Mouse (Mus musculus): ENCODE data around the gene Rbms2. TPM values are rescaled to one million over a fixed set of nuclear protein-coding genes. Genes with fewer than 3 reads are reported as not detected.
A peak's percentile ranks its signal among the peaks of the same experiment; 100 is the strongest.

Rbms2 gene
- polyA plus RNA-seq, 1 experiment from 2014 or later = 19.5 TPM

- no peak overlapping the region for H3K27ac ChIP-seq (ENCODE audit: low read depth, low read length)
- DNase-seq (ENCODE audit: low spot score) (no peak), ATAC-seq (ENCODE audit: low FRiP score) (no peak)
- H3K4me1 ChIP-seq (replicated peaks; ENCODE audit: control insufficient read depth, insufficient read depth, low read length) = 0 out of 2 replicates have a peak, but pooled peaks cover 2% of the 10 kb centered on the region
- no peaks in the 10 kb centered on the region for H3K27me3 ChIP-seq (ENCODE audit: control insufficient read depth, insufficient read depth, low read length)
- peak overlapping the region; percentile 92 for H3K4me2 ChIP-seq (replicated peaks; ENCODE audit: low read depth, low read length)
- peaks cover 24% of the 10 kb centered on the region for H3K36me3 ChIP-seq (ENCODE audit: control insufficient read depth, insufficient read depth, low read length)
- peak overlapping the region; percentile 99 for H3K4me3 ChIP-seq (ENCODE audit: low read depth, low read length)
- peak overlapping the region; percentile 90 for H3K9ac ChIP-seq (ENCODE audit: low read depth, low read length)
- no peaks in the 10 kb centered on the region for H3K9me3 ChIP-seq (ENCODE audit: control insufficient read depth, low read length)
- whole genome bisulfite sequencing = 8% methylated on average over 3 of the region's 3 CpGs
Measured at GRCm38 (mm10) chr10:128084160-128084559, 95.9 kb downstream of the Rbms2 start.

DNA sequence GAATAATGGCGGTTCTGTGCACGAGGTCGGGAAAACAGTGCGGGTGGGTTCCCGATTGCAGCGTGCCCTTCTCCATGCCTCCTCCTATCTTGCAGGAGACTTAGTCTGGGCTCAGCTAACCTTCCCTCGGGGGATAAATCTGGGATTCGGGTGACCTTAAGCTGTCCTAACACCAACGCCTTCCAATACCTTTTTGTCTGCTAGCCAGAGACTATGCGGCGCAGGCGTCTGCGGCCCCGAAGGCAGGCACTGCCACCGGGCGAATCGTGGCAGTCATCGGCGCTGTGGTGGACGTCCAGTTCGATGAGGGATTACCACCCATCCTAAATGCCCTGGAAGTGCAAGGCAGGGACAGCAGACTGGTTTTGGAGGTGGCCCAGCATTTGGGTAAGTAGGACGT is 96.4 kb downstream of the Rbms2 start:
- peak overlapping the region; percentile 90 for H3K9ac ChIP-seq (ENCODE audit: low read depth, low read length)
- ATAC-seq (ENCODE audit: low FRiP score) (peak; percentile 3; the same call in 1 of the 2 replicates), DNase-seq (ENCODE audit: low spot score) (no peak)
- H3K27ac ChIP-seq (ENCODE audit: low read depth, low read length) = peak overlapping the region; percentile 56
- 0 out of 2 replicates have a peak, but pooled peaks cover 2% of the 10 kb centered on the region for H3K4me1 ChIP-seq (replicated peaks; ENCODE audit: control insufficient read depth, insufficient read depth, low read length)
- whole genome bisulfite sequencing = under 1% methylated on average over 22 of the region's 22 CpGs
- H3K4me2 ChIP-seq (replicated peaks; ENCODE audit: low read depth, low read length) = peak overlapping the region; percentile 92
- H3K36me3 ChIP-seq (ENCODE audit: control insufficient read depth, insufficient read depth, low read length) = peaks cover 23% of the 10 kb centered on the region
- peak overlapping the region; percentile 99 for H3K4me3 ChIP-seq (ENCODE audit: low read depth, low read length)
- H3K9me3 ChIP-seq (ENCODE audit: control insufficient read depth, low read length) = no peaks in the 10 kb centered on the region
- no peaks in the 10 kb centered on the region for H3K27me3 ChIP-seq (ENCODE audit: control insufficient read depth, insufficient read depth, low read length)

DNA sequence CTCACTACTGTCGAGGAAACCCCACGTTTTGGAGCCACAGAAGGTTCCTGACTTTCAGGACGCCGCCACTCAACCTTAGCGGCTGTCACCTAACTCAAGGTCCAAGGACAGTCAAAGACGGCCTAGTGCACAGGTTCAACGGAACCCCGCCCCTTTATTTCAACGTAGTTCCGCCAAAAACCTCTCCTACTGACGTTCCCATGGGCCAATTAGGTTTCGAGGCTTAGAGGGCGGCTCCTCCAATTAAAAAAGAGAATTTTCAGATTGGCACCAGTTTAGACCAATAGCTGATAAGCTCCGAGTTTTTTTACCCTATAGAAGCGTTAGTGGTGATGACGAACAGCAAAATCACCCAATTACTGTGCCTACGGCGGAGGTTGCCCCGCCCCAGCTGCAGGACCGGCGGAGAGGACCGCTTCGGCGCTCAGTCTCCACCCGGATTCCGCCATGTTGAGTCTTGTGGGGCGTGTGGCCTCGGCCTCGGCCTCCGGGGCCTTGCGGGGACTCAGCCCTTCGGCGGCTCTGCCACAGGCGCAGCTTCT is 97.1 kb downstream of the Rbms2 start, which contains the start of gene Atp5b:
Atp5b (plus strand) TSS at position 394 of the 542 bp plus-strand sequence.
- Histone ChIP-seq H3K9ac (ENCODE audit: low read depth, low read length) (peak within 1 kb of the TSS; percentile 90), H3K4me3 (ENCODE audit: low read depth, low read length) (peak within 1 kb of the TSS; percentile 99), H3K27me3 (ENCODE audit: control insufficient read depth, insufficient read depth, low read length) (no peaks in the 10 kb centered on the region), H3K4me1 (replicated peaks; ENCODE audit: control insufficient read depth, insufficient read depth, low read length) (0 out of 2 replicates have a peak, but pooled peaks cover 2% of the 10 kb centered on the region), H3K27ac (ENCODE audit: low read depth, low read length) (peak within 1 kb of the TSS; percentile 56), H3K9me3 (ENCODE audit: control insufficient read depth, low read length) (no peaks in the 10 kb centered on the region), H3K4me2 (replicated peaks; ENCODE audit: low read depth, low read length) (peak within 1 kb of the TSS; percentile 92), H3K36me3 (ENCODE audit: control insufficient read depth, insufficient read depth, low read length) (peaks cover 15% of the 10 kb centered on the region)
- under 1% methylated on average over 34 of the region's 34 CpGs for WGBS
- peak; percentile 97 for DNase-seq (ENCODE audit: low spot score)
- ATAC-seq (ENCODE audit: low FRiP score) = peak; percentile 99

- DNase-seq (ENCODE audit: low spot score) (no peak), ATAC-seq (ENCODE audit: low FRiP score) (peak; percentile 3)
- Histone ChIP-seq H3K4me3 (ENCODE audit: low read depth, low read length) (peak overlapping the region; percentile 99), H3K27ac (ENCODE audit: low read depth, low read length) (peak overlapping the region; percentile 53; the same call in 1 of the 2 replicates), H3K9ac (ENCODE audit: low read depth, low read length) (peak overlapping the region; percentile 70), H3K27me3 (ENCODE audit: control insufficient read depth, insufficient read depth, low read length) (no peaks in the 10 kb centered on the region), H3K9me3 (ENCODE audit: control insufficient read depth, low read length) (no peaks in the 10 kb centered on the region), H3K4me2 (replicated peaks; ENCODE audit: low read depth, low read length) (peak overlapping the region; percentile 58), H3K4me1 (replicated peaks; ENCODE audit: control insufficient read depth, insufficient read depth, low read length) (0 out of 2 replicates have a peak, but pooled peaks cover 2% of the 10 kb centered on the region), H3K36me3 (ENCODE audit: control insufficient read depth, insufficient read depth, low read length) (peaks cover 15% of the 10 kb centered on the region)
- 26% methylated on average over 9 of the region's 9 CpGs for WGBS
Measured at GRCm38 (mm10) chr10:128082477-128082808, 97.7 kb downstream of the Rbms2 start.

DNA sequence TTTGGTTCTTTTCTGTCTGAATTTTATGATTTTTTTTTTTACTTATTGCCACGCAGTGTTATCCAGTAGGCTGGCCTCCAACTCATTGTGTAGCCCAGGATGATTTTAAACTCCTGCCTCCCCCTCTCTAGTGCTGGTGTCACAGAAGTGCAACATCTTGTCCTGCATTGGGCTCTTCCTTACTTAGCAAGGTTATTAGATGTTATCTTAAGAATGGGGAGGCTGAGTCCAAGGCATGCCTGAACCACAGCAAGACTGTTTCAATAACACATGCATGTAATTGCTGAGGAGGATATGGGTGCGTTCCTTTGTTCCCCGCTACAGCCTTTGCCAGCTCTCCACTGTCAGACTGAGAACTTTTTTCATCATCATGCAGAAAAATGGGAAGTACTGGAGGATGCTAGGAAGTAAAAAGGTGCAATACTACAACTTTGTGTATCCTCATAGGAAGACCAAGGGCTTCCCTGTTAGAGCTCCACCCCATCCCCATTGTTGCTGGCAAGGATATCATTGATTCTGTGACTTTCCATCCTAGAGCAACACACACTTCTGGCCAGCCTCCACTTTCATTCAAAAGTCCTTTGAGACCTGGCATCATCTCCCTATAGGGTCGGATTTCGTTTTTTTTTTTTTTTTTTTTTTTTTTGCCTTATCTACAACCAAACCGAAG is 98.2 kb downstream of the Rbms2 start:
- Histone ChIP-seq H3K9ac (ENCODE audit: low read depth, low read length) (no peak overlapping the region; the same call in 1 of the 2 replicates), H3K4me3 (ENCODE audit: low read depth, low read length) (peak overlapping the region; percentile 99), H3K36me3 (ENCODE audit: control insufficient read depth, insufficient read depth, low read length) (peaks cover 15% of the 10 kb centered on the region), H3K9me3 (ENCODE audit: control insufficient read depth, low read length) (no peaks in the 10 kb centered on the region), H3K4me1 (replicated peaks; ENCODE audit: control insufficient read depth, insufficient read depth, low read length) (0 out of 2 replicates have a peak, but pooled peaks cover 2% of the 10 kb centered on the region), H3K27ac (ENCODE audit: low read depth, low read length) (no peak overlapping the region), H3K4me2 (replicated peaks; ENCODE audit: low read depth, low read length) (peak overlapping the region; percentile 58), H3K27me3 (ENCODE audit: control insufficient read depth, insufficient read depth, low read length) (no peaks in the 10 kb centered on the region)
- WGBS = 73% methylated on average over 6 of the region's 6 CpGs
- no peak for ATAC-seq (ENCODE audit: low FRiP score)
- no peak for DNase-seq (ENCODE audit: low spot score)

MicroRNAs within 50 kb of the gene (microRNA counts, 519-probe panel; counts per million panel counts)
- not detected for microRNA mmu-miR-677

Other genes starting within 250 kb of the Rbms2 start
- not detected in 2 replicates for gene Hsd17b6, start 172.7 kb downstream of the Rbms2 start, polyA plus RNA-seq (2014; fragmentation: Nextera tagmentation; extraction: Ambion mirVana)
- 87.8 and 88.3 TPM in 2 replicates for gene Prim1, start 165.1 kb downstream of the Rbms2 start, polyA plus RNA-seq (2014; fragmentation: Nextera tagmentation; extraction: Ambion mirVana)
- gene Naca, start 144.7 kb downstream of the Rbms2 start, polyA plus RNA-seq (2014; fragmentation: Nextera tagmentation; extraction: Ambion mirVana) = 858 and 879 TPM in 2 replicates
- 590 and 626 TPM in 2 replicates for gene Ptges3, start 121.3 kb downstream of the Rbms2 start, polyA plus RNA-seq (2014; fragmentation: Nextera tagmentation; extraction: Ambion mirVana)
- 2,416 and 2,461 TPM in 2 replicates for gene Atp5b, start 97.0 kb downstream of the Rbms2 start, polyA plus RNA-seq (2014; fragmentation: Nextera tagmentation; extraction: Ambion mirVana)
- 20.0 and 37.6 TPM in 2 replicates for gene Baz2a, start 88.7 kb downstream of the Rbms2 start, polyA plus RNA-seq (2014; fragmentation: Nextera tagmentation; extraction: Ambion mirVana)
- gene Gls2, start 14.2 kb upstream of the Rbms2 start, polyA plus RNA-seq (2014; fragmentation: Nextera tagmentation; extraction: Ambion mirVana) = 1.3 and 1.5 TPM in 2 replicates
- gene Spryd4, start 31.5 kb upstream of the Rbms2 start, polyA plus RNA-seq (2014; fragmentation: Nextera tagmentation; extraction: Ambion mirVana) = 25.2 and 31.1 TPM in 2 replicates
- 0.11 TPM in 1 of 2 replicates, not detected in the other for gene Mip, start 45.5 kb upstream of the Rbms2 start, polyA plus RNA-seq (2014; fragmentation: Nextera tagmentation; extraction: Ambion mirVana)
- 43.1 and 43.8 TPM in 2 replicates for gene Timeless, start 51.8 kb upstream of the Rbms2 start, polyA plus RNA-seq (2014; fragmentation: Nextera tagmentation; extraction: Ambion mirVana)
- 0.17 and 0.36 TPM in 2 replicates for gene Apon, start 73.8 kb upstream of the Rbms2 start, polyA plus RNA-seq (2014; fragmentation: Nextera tagmentation; extraction: Ambion mirVana)
- not detected in 2 replicates for gene Apof, start 88.4 kb upstream of the Rbms2 start, polyA plus RNA-seq (2014; fragmentation: Nextera tagmentation; extraction: Ambion mirVana)
- gene Stat2, start 90.3 kb upstream of the Rbms2 start, polyA plus RNA-seq (2014; fragmentation: Nextera tagmentation; extraction: Ambion mirVana) = 15.4 and 17.3 TPM in 2 replicates
- 0.28 TPM in 1 of 2 replicates, not detected in the other for gene Il23a, start 118.5 kb upstream of the Rbms2 start, polyA plus RNA-seq (2014; fragmentation: Nextera tagmentation; extraction: Ambion mirVana)
- gene Pan2, start 123.0 kb upstream of the Rbms2 start, polyA plus RNA-seq (2014; fragmentation: Nextera tagmentation; extraction: Ambion mirVana) = 30.5 and 31.2 TPM in 2 replicates
- 229 and 245 TPM in 2 replicates for gene Cnpy2, start 142.2 kb upstream of the Rbms2 start, polyA plus RNA-seq (2014; fragmentation: Nextera tagmentation; extraction: Ambion mirVana)
- 242 and 254 TPM in 2 replicates for gene Cs, start 157.4 kb upstream of the Rbms2 start, polyA plus RNA-seq (2014; fragmentation: Nextera tagmentation; extraction: Ambion mirVana)
- gene Coq10a, start 188.7 kb upstream of the Rbms2 start, polyA plus RNA-seq (2014; fragmentation: Nextera tagmentation; extraction: Ambion mirVana) = 23.8 and 24.5 TPM in 2 replicates
- 9.5 and 12.3 TPM in 2 replicates for gene Ankrd52, start 196.8 kb upstream of the Rbms2 start, polyA plus RNA-seq (2014; fragmentation: Nextera tagmentation; extraction: Ambion mirVana)
- gene Slc39a5, start 220.9 kb upstream of the Rbms2 start, polyA plus RNA-seq (2014; fragmentation: Nextera tagmentation; extraction: Ambion mirVana) = not detected in 2 replicates
- gene Nabp2, start 231.2 kb upstream of the Rbms2 start, polyA plus RNA-seq (2014; fragmentation: Nextera tagmentation; extraction: Ambion mirVana) = 125 and 130 TPM in 2 replicates
- gene Rnf41, start 231.4 kb upstream of the Rbms2 start, polyA plus RNA-seq (2014; fragmentation: Nextera tagmentation; extraction: Ambion mirVana) = 44.2 and 44.7 TPM in 2 replicates

All from hindbrain, embryonic 11.5 days (tissue).